ENCODE assay signal across 18 mouse cellular contexts in genomic region chr14:98877956-98878355, GRCm38 (mm10).
DNase-seq lines count a peak whose midpoint lies in the region; ATAC-seq lines count a peak whose summit lies in the region.
"Had no signal": no experiment of that assay in that cellular context is flagged by ENCODE, and none has a peak within 500 bp of the region (broad histone marks: within the 10 kb centered on the region; RNA-seq: fewer than 3 reads in every experiment).

No protein-coding gene starts in this region.

- no peak overlapping the region for H3K27ac ChIP-seq in heart, embryonic 12.5 days (ENCODE audit: poor library complexity, severe bottlenecking)
- no peak overlapping the region for H3K27ac ChIP-seq in midbrain, embryonic 11.5 days (ENCODE audit: low read depth, low read length)
- no peak overlapping the region for H3K27ac ChIP-seq in midbrain, embryonic 16.5 days (ENCODE audit: low read length)
- H3K27ac ChIP-seq: embryonic facial prominence, embryonic 12.5 days; forebrain, embryonic 15.5 days; heart, adult 2 months; heart, embryonic 15.5 days; hindbrain, embryonic 13.5 days; hindbrain, postnatal 0 days had no signal

- H3K4me3 ChIP-seq in heart, embryonic 12.5 days, result no peak overlapping the region
- no peak overlapping the region for H3K4me3 ChIP-seq in midbrain, embryonic 11.5 days (ENCODE audit: low read depth, low read length)
- no peak overlapping the region for H3K4me3 ChIP-seq in midbrain, embryonic 16.5 days (ENCODE audit: low read depth, low read length)
- H3K4me3 ChIP-seq: embryonic facial prominence, embryonic 12.5 days; forebrain, embryonic 15.5 days; heart, adult 2 months; heart, embryonic 15.5 days; hindbrain, embryonic 13.5 days had no signal

- H3K27me3 ChIP-seq in heart, embryonic 12.5 days (replicated peaks), result no peaks in the 10 kb centered on the region
- no peaks in the 10 kb centered on the region for H3K27me3 ChIP-seq in midbrain, embryonic 11.5 days (ENCODE audit: control insufficient read depth, insufficient read depth, low read length)
- H3K27me3 ChIP-seq in midbrain, embryonic 16.5 days (ENCODE audit: control insufficient read depth, insufficient read depth, low read depth, low read length), result no peaks in the 10 kb centered on the region
- H3K27me3 ChIP-seq: embryonic facial prominence, embryonic 12.5 days; forebrain, embryonic 15.5 days; heart, embryonic 15.5 days; hindbrain, embryonic 13.5 days had no signal

- no peak overlapping the region for H3K9ac ChIP-seq in heart, embryonic 12.5 days
- H3K9ac ChIP-seq in midbrain, embryonic 11.5 days (ENCODE audit: low read length), result no peak overlapping the region
- no peak overlapping the region for H3K9ac ChIP-seq in midbrain, embryonic 16.5 days (ENCODE audit: low read depth, low read length)
- H3K9ac ChIP-seq: embryonic facial prominence, embryonic 12.5 days; forebrain, embryonic 15.5 days; heart, embryonic 15.5 days; hindbrain, embryonic 13.5 days had no signal

- 0 out of 2 replicates have a peak, but pooled peaks cover 4% of the 10 kb centered on the region for H3K9me3 ChIP-seq in heart, embryonic 12.5 days (replicated peaks)
- H3K9me3 ChIP-seq in midbrain, embryonic 11.5 days (ENCODE audit: control insufficient read depth, low read length), result no peaks in the 10 kb centered on the region
- H3K9me3 ChIP-seq in midbrain, embryonic 16.5 days (replicated peaks; ENCODE audit: control insufficient read depth, low read length, poor library complexity, severe bottlenecking), result no peaks in the 10 kb centered on the region
- H3K9me3 ChIP-seq: embryonic facial prominence, embryonic 12.5 days; forebrain, embryonic 15.5 days; heart, embryonic 15.5 days had no signal

- no peaks in the 10 kb centered on the region for H3K4me1 ChIP-seq in heart, embryonic 12.5 days (replicated peaks)
- no peaks in the 10 kb centered on the region for H3K4me1 ChIP-seq in midbrain, embryonic 11.5 days (ENCODE audit: control insufficient read depth, insufficient read depth, low read length)
- H3K4me1 ChIP-seq in midbrain, embryonic 16.5 days (ENCODE audit: control insufficient read depth, insufficient read depth, low read length), result no peaks in the 10 kb centered on the region
- H3K4me1 ChIP-seq: embryonic facial prominence, embryonic 12.5 days; forebrain, embryonic 15.5 days; heart, embryonic 15.5 days; hindbrain, embryonic 13.5 days had no signal

- no peaks in the 10 kb centered on the region for H3K36me3 ChIP-seq in heart, embryonic 12.5 days
- H3K36me3 ChIP-seq in midbrain, embryonic 11.5 days (ENCODE audit: control insufficient read depth, insufficient read depth, low read length), result no peaks in the 10 kb centered on the region
- no peaks in the 10 kb centered on the region for H3K36me3 ChIP-seq in midbrain, embryonic 16.5 days (ENCODE audit: control insufficient read depth, insufficient read depth, low read length)
- H3K36me3 ChIP-seq: embryonic facial prominence, embryonic 12.5 days; forebrain, embryonic 15.5 days; heart, embryonic 15.5 days; hindbrain, embryonic 13.5 days had no signal

- WGBS in heart, embryonic 12.5 days, result 70% methylated on average over 3 of the region's 3 CpGs
- WGBS in midbrain, embryonic 11.5 days, result 78% methylated on average over 3 of the region's 3 CpGs
- 86% methylated on average over 3 of the region's 3 CpGs for WGBS in midbrain, embryonic 16.5 days

- H3K4me2 ChIP-seq in heart, embryonic 12.5 days, result no peak overlapping the region
- H3K4me2 ChIP-seq in midbrain, embryonic 11.5 days, result no peak overlapping the region
- H3K4me2 ChIP-seq in midbrain, embryonic 16.5 days (ENCODE audit: low read length), result no peak overlapping the region
- H3K4me2 ChIP-seq: embryonic facial prominence, embryonic 12.5 days; forebrain, embryonic 15.5 days; heart, embryonic 15.5 days; hindbrain, embryonic 13.5 days had no signal

- ATAC-seq in heart, embryonic 12.5 days (ENCODE audit: insufficient number of reproducible peaks, low FRiP score), result no peak
- ATAC-seq in midbrain, embryonic 11.5 days (ENCODE audit: low FRiP score), result no peak
- no peak for ATAC-seq in midbrain, embryonic 16.5 days
- ATAC-seq: forebrain, embryonic 15.5 days; hindbrain, postnatal 0 days had no signal

- DNase-seq in adrenal gland, adult 2 months, result peak; percentile 49
- DNase-seq in adrenal gland, adult 18-20 months (ENCODE audit: low spot score in 2 of 2), result no peak
- peak; percentile 16 for DNase-seq in heart, adult 8-10 months (ENCODE audit: low spot score)
- DNase-seq in midbrain, embryonic 11.5 days (ENCODE audit: low spot score, missing footprints), result peak; percentile 17
- DNase-seq in urinary bladder, adult 2 months (ENCODE audit: low spot score), result no peak
- DNase-seq: cerebellum, adult 11-12 months; cerebellum, adult 9-10 months; cerebellum, postnatal 25 days; gastrocnemius, postnatal 36 days; kidney, adult 18-20 months had no signal

Comparison
In these comparisons a context has a peak if more than half of its experiments do, and no peak if none do; other contexts are left out.
1. DNase-seq: peak in adrenal gland, adult 2 months (single experiment), heart, adult 8-10 months (single experiment) and midbrain, embryonic 11.5 days (single experiment); none in adrenal gland, adult 18-20 months (0 of 2) and urinary bladder, adult 2 months (single experiment).